Mouse (Mus musculus): Measurements from ENCODE around the gene Dnajc28. TPM values are rescaled to one million over a fixed set of nuclear protein-coding genes. Genes with fewer than 3 reads are reported as not detected.
A peak's percentile ranks its signal among the peaks of the same experiment; 100 is the strongest.

The Dnajc28 gene
- polyA plus RNA-seq (2014; fragmentation: Nextera tagmentation; extraction: Ambion mirVana), result 6.3 and 8.7 TPM in 2 replicates

DNA sequence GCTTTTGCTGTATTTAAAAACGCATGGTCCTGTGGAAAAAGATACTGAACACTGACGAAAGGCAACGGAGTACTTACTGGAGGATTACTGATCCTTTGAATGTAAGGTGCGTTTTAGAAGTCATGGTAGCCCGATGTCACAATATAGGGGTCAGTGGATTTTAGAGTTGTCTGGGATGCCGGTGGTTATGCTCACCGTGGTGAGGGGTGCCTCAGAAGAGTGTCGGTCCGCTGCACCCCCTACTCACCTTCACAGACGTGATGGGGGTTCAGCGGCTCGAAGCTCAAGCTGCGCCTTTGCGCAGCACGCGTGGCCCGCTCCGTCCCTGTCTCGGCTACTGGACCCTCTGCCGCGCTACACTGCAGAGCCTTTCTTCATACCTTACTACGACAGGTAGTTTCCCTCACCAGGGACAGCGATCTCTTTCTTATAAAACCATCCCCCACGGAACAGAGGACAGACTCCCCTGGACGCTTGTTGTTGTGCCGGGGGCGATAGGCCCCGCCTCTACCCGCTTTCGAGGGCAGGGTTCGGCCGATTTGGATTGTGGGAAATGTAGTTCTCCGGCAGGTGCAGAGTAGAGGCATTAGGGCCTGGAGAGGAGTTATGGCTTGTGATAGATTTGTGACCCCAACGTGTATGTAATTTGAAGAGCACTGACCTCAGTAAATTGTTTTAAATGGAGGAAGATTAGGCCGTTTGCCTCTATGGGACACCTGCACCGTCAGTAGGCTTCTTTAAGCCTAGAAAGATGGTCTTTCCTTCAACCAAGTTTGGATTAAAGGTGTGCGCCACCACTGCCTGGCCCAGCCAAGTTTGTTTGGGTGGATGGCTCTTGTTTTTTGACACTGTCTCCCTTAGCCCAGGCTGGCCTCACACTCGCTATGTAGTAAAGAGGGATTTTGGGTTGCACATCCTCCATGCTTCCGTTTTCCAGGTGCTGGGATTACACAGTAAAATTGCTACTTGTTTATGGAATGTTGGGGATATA, at the start of gene Dnajc28:
TSS of gene Dnajc28 (minus strand) at position 516 of the 991 bp plus-strand sequence.
- Histone ChIP-seq H3K9me3 (ENCODE audit: control insufficient read depth, low read length) (no peaks in the 10 kb centered on the region), H3K27me3 (ENCODE audit: control insufficient read depth, insufficient read depth, low read length) (no peaks in the 10 kb centered on the region), H3K4me3 (replicated peaks; ENCODE audit: low read depth, low read length) (peak within 1 kb of the TSS; percentile 67), H3K4me1 (ENCODE audit: control insufficient read depth, insufficient read depth, low read length) (peaks cover 4% of the 10 kb centered on the region; the same call in 1 of the 2 replicates), H3K36me3 (ENCODE audit: control insufficient read depth, insufficient read depth, low read length) (peaks cover 39% of the 10 kb centered on the region), H3K9ac (replicated peaks; ENCODE audit: low read length) (peak within 1 kb of the TSS; percentile 75), H3K27ac (replicated peaks; ENCODE audit: low read depth, low read length) (peak within 1 kb of the TSS; percentile 38; the same call in 1 of the 2 replicates), H3K4me2 (ENCODE audit: low read length) (peak within 1 kb of the TSS; percentile 72)
- DNase-seq (peak; percentile 92), ATAC-seq (ENCODE audit: low FRiP score, low TSS enrichment) (peak; percentile 91)
- 10% methylated on average over 39 of the region's 39 CpGs for WGBS

DNA sequence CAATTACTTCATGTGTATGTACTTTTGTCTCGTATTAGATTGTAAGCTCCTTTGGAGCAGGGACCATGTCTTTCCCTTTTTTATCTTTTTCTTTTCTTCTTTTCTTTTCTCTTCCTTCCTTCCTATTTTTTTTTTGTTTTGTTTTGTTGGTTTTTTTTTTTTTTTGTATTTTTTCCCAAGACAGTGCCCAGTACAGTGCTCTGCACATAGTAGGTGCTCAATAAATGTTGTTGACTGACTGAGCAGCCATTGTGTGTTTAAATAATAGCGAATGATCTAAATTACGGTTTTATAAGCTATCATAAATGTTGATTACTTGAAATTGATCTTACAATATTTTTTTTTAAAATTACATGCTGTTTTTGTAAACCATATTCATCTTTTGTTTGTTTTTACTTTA, 45.0 kb upstream of the Dnajc28 start:
- no peaks in the 10 kb centered on the region for H3K4me1 ChIP-seq (ENCODE audit: control insufficient read depth, insufficient read depth, low read length)
- H3K36me3 ChIP-seq (ENCODE audit: control insufficient read depth, insufficient read depth, low read length), result peaks cover 78% of the 10 kb centered on the region
- no peaks in the 10 kb centered on the region for H3K27me3 ChIP-seq (ENCODE audit: control insufficient read depth, insufficient read depth, low read length)
- H3K4me3 ChIP-seq (replicated peaks; ENCODE audit: low read depth, low read length), result no peak overlapping the region
- no peak overlapping the region for H3K4me2 ChIP-seq (ENCODE audit: low read length)
- no peaks in the 10 kb centered on the region for H3K9me3 ChIP-seq (ENCODE audit: control insufficient read depth, low read length)
- H3K9ac ChIP-seq (replicated peaks; ENCODE audit: low read length), result no peak overlapping the region
- WGBS, result 95% methylated on average over 3 of the region's 3 CpGs
- no peak overlapping the region for H3K27ac ChIP-seq (replicated peaks; ENCODE audit: low read depth, low read length)
- ATAC-seq (ENCODE audit: low FRiP score, low TSS enrichment) (no peak), DNase-seq (no peak)

DNA sequence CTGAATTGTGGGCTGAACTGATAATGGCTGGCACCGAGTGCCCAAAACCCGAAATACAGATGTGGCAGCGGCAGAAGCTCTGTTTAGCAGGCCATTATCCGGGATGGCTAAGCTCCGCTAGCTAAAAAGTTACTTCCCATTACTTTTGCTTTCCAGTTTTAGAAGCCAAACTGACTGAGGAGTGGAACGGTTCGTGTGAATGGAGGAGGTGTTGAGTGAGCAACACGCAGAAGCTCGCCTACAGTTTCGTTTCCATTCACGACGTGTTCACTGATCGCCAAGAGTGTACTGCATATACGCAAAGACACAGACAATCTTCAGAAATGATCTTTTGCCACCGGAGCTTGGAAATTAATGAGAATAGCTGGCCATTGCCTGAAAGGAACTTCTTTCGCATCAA, 43.5 kb upstream of the Dnajc28 start:
- Histone ChIP-seq H3K4me2 (ENCODE audit: low read length) (no peak overlapping the region), H3K27me3 (ENCODE audit: control insufficient read depth, insufficient read depth, low read length) (no peaks in the 10 kb centered on the region), H3K9me3 (ENCODE audit: control insufficient read depth, low read length) (no peaks in the 10 kb centered on the region), H3K9ac (replicated peaks; ENCODE audit: low read length) (no peak overlapping the region), H3K36me3 (ENCODE audit: control insufficient read depth, insufficient read depth, low read length) (peaks cover 82% of the 10 kb centered on the region), H3K4me1 (ENCODE audit: control insufficient read depth, insufficient read depth, low read length) (no peaks in the 10 kb centered on the region), H3K27ac (replicated peaks; ENCODE audit: low read depth, low read length) (no peak overlapping the region), H3K4me3 (replicated peaks; ENCODE audit: low read depth, low read length) (no peak overlapping the region)
- DNase-seq (no peak), ATAC-seq (ENCODE audit: low FRiP score, low TSS enrichment) (no peak)
- 96% methylated on average over 16 of the region's 16 CpGs for WGBS

DNA sequence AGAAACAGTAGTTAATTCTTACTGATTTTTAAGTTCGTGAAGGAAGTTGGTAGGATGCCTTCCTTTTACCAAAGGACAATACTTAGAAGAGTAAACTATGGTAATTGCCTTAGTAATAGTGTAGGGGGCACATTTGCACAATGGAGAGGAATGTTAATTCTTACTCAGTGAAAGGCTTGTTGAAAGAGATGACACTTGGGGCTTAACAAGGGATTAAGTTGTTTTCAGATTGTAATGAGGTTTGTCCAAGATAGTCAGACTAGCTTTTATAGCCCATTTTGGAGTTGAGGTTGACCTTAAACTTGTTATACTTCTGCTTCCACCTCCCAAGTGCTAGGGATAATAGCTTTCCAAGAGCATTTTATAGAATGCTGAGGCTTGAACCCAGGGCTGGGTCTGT, 42.6 kb upstream of the Dnajc28 start:
- Histone ChIP-seq H3K9ac (replicated peaks; ENCODE audit: low read length) (no peak overlapping the region), H3K4me2 (ENCODE audit: low read length) (no peak overlapping the region), H3K27ac (replicated peaks; ENCODE audit: low read depth, low read length) (no peak overlapping the region), H3K36me3 (ENCODE audit: control insufficient read depth, insufficient read depth, low read length) (peaks cover 83% of the 10 kb centered on the region), H3K4me1 (ENCODE audit: control insufficient read depth, insufficient read depth, low read length) (no peaks in the 10 kb centered on the region), H3K4me3 (replicated peaks; ENCODE audit: low read depth, low read length) (no peak overlapping the region), H3K27me3 (ENCODE audit: control insufficient read depth, insufficient read depth, low read length) (no peaks in the 10 kb centered on the region), H3K9me3 (ENCODE audit: control insufficient read depth, low read length) (no peaks in the 10 kb centered on the region)
- DNase-seq, result no peak
- WGBS, result 34% methylated on average over 1 of the region's 1 CpGs
- ATAC-seq (ENCODE audit: low FRiP score, low TSS enrichment), result no peak

DNA sequence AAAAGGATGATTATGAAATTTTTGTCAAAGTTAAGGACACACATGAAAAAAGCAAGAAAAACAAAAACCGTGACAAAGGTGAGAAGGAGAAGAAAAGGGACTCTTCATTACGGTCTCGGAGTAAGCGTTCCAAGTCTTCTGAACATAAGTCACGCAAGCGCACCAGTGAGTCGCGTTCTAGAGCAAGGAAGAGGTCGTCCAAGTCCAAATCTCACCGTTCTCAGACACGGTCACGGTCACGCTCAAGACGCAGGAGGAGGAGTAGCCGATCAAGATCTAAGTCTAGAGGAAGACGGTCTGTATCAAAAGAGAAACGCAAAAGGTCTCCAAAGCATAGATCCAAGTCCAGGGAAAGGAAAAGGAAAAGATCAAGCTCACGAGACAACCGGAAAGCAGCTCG, 41.0 kb upstream of the Dnajc28 start:
- Histone ChIP-seq H3K27ac (replicated peaks; ENCODE audit: low read depth, low read length) (no peak overlapping the region), H3K9ac (replicated peaks; ENCODE audit: low read length) (no peak overlapping the region)
- no peak for ATAC-seq (ENCODE audit: low FRiP score, low TSS enrichment)

DNA sequence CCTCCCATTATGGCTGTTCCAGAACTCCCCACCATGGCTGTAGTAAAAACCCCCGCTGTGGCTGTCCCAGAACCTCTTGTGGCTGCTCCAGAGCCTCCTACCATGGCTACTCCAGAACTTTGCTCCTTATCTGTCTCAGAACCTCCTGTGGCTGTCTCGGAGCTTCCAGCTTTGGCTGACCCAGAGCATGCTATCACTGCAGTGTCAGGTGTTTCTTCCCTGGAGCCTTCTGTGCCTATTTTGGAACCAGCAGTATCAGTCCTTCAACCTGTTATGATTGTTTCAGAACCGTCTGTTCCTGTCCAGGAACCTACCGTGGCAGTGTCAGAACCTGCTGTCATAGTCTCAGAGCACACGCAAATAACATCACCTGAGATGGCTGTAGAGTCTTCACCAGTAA, 39.6 kb upstream of the Dnajc28 start:
- Histone ChIP-seq H3K4me2 (ENCODE audit: low read length) (no peak overlapping the region), H3K27ac (replicated peaks; ENCODE audit: low read depth, low read length) (no peak overlapping the region), H3K36me3 (ENCODE audit: control insufficient read depth, insufficient read depth, low read length) (peaks cover 84% of the 10 kb centered on the region), H3K4me3 (replicated peaks; ENCODE audit: low read depth, low read length) (no peak overlapping the region), H3K27me3 (ENCODE audit: control insufficient read depth, insufficient read depth, low read length) (no peaks in the 10 kb centered on the region), H3K4me1 (ENCODE audit: control insufficient read depth, insufficient read depth, low read length) (no peaks in the 10 kb centered on the region), H3K9me3 (ENCODE audit: control insufficient read depth, low read length) (no peaks in the 10 kb centered on the region), H3K9ac (replicated peaks; ENCODE audit: low read length) (no peak overlapping the region)
- no peak for ATAC-seq (ENCODE audit: low FRiP score, low TSS enrichment)
- WGBS, result 96% methylated on average over 5 of the region's 5 CpGs
- DNase-seq, result no peak

More for the DNA sequence above, 41.0 kb upstream of the Dnajc28 start:
- no peaks in the 10 kb centered on the region for H3K9me3 ChIP-seq (ENCODE audit: control insufficient read depth, low read length)
- H3K36me3 ChIP-seq (ENCODE audit: control insufficient read depth, insufficient read depth, low read length), result peaks cover 83% of the 10 kb centered on the region
- H3K4me1 ChIP-seq (ENCODE audit: control insufficient read depth, insufficient read depth, low read length), result no peaks in the 10 kb centered on the region
- 97% methylated on average over 20 of the region's 20 CpGs for WGBS
- H3K27me3 ChIP-seq (ENCODE audit: control insufficient read depth, insufficient read depth, low read length), result no peaks in the 10 kb centered on the region
- no peak overlapping the region for H3K4me3 ChIP-seq (replicated peaks; ENCODE audit: low read depth, low read length)
- H3K4me2 ChIP-seq (ENCODE audit: low read length), result no peak overlapping the region
- DNase-seq, result no peak

DNA sequence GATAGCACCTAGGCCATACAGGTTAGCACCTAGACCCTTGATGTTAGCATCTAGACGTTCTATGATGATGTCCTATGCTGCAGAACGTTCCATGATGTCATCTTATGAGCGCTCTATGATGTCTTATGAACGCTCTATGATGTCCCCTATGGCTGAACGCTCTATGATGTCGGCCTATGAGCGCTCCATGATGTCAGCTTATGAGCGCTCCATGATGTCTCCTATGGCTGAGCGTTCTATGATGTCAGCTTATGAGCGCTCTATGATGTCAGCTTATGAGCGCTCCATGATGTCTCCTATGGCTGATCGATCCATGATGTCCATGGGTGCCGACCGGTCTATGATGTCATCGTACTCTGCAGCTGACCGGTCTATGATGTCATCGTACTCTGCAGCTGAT, 38.5 kb upstream of the Dnajc28 start:
- WGBS, result 99% methylated on average over 17 of the region's 17 CpGs
- DNase-seq (no peak), ATAC-seq (ENCODE audit: low FRiP score, low TSS enrichment) (peak; percentile 27; the same call in 1 of the 2 replicates)
- Histone ChIP-seq H3K4me1 (ENCODE audit: control insufficient read depth, insufficient read depth, low read length) (no peaks in the 10 kb centered on the region), H3K27me3 (ENCODE audit: control insufficient read depth, insufficient read depth, low read length) (no peaks in the 10 kb centered on the region), H3K9me3 (ENCODE audit: control insufficient read depth, low read length) (no peaks in the 10 kb centered on the region), H3K4me3 (replicated peaks; ENCODE audit: low read depth, low read length) (no peak overlapping the region), H3K36me3 (ENCODE audit: control insufficient read depth, insufficient read depth, low read length) (peaks cover 81% of the 10 kb centered on the region), H3K4me2 (ENCODE audit: low read length) (no peak overlapping the region), H3K27ac (replicated peaks; ENCODE audit: low read depth, low read length) (no peak overlapping the region), H3K9ac (replicated peaks; ENCODE audit: low read length) (no peak overlapping the region)

DNA sequence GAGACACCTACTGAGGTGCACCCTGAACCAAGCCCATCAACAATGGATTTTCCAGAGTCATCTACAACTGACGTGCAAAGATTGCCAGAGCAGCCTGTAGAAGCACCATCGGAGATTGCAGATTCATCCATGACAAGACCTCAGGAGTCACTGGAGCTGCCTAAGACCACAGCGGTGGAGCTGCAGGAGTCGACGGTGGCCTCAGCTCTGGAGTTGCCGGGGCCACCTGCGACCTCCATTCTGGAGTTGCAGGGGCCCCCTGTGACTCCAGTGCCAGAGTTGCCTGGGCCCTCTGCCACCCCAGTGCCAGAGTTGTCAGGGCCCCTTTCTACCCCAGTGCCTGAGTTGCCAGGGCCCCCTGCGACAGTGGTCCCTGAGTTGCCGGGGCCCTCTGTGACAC, 36.5 kb upstream of the Dnajc28 start:
- 98% methylated on average over 9 of the region's 9 CpGs for WGBS
- Histone ChIP-seq H3K9ac (replicated peaks; ENCODE audit: low read length) (no peak overlapping the region), H3K27ac (replicated peaks; ENCODE audit: low read depth, low read length) (no peak overlapping the region), H3K36me3 (ENCODE audit: control insufficient read depth, insufficient read depth, low read length) (peaks cover 82% of the 10 kb centered on the region), H3K27me3 (ENCODE audit: control insufficient read depth, insufficient read depth, low read length) (no peaks in the 10 kb centered on the region), H3K4me3 (replicated peaks; ENCODE audit: low read depth, low read length) (no peak overlapping the region), H3K9me3 (ENCODE audit: control insufficient read depth, low read length) (no peaks in the 10 kb centered on the region), H3K4me1 (ENCODE audit: control insufficient read depth, insufficient read depth, low read length) (no peaks in the 10 kb centered on the region), H3K4me2 (ENCODE audit: low read length) (no peak overlapping the region)
- ATAC-seq (ENCODE audit: low FRiP score, low TSS enrichment), result no peak
- DNase-seq, result no peak

DNA sequence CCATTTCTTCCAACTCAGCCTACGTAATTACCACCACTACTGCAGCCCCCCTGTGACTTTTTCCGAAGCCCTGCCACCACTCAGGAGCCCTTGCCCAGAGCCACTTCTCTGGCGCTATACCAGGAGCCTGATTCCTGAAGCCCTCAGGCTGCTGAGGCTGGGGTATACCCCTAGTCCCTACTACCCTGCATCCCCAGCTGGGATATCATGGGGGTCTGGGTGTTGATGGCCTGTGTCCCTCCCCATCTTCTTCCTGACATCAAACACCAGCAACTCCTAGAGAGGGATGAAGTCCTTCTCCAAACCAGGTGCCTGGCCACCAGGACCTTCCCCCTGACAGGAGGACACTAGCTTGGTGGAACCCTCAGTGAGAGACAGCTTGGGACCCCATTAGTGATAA, 33.4 kb upstream of the Dnajc28 start:
- H3K36me3 ChIP-seq (ENCODE audit: control insufficient read depth, insufficient read depth, low read length), result peaks cover 51% of the 10 kb centered on the region
- no peak for DNase-seq
- H3K4me3 ChIP-seq (replicated peaks; ENCODE audit: low read depth, low read length), result no peak overlapping the region
- H3K9ac ChIP-seq (replicated peaks; ENCODE audit: low read length), result no peak overlapping the region
- no peak overlapping the region for H3K27ac ChIP-seq (replicated peaks; ENCODE audit: low read depth, low read length)
- H3K4me1 ChIP-seq (ENCODE audit: control insufficient read depth, insufficient read depth, low read length), result peaks cover 12% of the 10 kb centered on the region
- no peak overlapping the region for H3K4me2 ChIP-seq (ENCODE audit: low read length)
- H3K27me3 ChIP-seq (ENCODE audit: control insufficient read depth, insufficient read depth, low read length), result no peaks in the 10 kb centered on the region
- WGBS, result 95% methylated on average over 3 of the region's 3 CpGs
- no peak for ATAC-seq (ENCODE audit: low FRiP score, low TSS enrichment)
- H3K9me3 ChIP-seq (ENCODE audit: control insufficient read depth, low read length), result no peaks in the 10 kb centered on the region
